Mouse (Mus musculus): Measurements from ENCODE around the gene 2410137M14Rik.
A peak's percentile ranks its signal among the peaks of the same experiment; 100 is the strongest.
"Not testable (repeated sequence)": the region's sequence is repeated elsewhere in the genome, so short reads cannot be mapped to it uniquely, and the experiment has no call there.

The 2410137M14Rik gene

GRCm38 (mm10) chr17:36993770-36994325 lies 12.8 kb upstream of the 2410137M14Rik start:
- no peak for DNase-seq

DNA sequence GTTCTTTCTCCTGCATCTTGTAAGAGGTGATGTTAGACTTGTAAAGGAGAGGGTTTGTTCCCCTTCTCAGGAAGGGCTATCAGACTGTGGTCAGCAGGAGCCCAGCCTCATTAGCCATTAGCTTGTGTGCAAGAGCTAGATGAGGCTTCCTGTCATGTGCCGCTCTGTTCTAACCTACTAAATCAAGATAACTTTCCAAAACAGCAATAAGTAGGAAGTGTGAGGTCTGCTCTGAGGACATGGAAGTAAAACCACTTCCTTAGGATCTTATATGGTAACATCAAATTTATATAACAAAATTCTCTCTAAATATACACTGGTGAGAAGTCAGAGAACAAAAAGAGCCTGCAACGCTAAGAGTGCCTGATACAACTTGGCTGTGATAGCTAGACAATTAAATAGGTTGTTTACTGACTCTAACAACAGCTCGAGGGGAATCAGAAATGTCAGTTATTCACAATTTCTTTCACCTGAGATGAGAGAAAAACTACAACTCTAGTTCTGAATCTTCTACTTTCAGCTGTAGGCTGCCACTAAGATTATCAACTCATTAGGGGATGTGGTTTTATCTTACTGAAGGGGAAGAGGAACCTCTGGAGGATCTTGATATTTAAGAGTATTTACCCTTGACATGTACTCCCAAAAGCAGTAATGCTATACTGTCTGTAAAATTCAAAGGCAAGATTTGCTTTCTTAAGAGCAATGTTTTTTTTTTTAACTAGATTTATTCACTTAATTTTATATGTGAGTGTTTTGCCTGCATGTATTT lies 11.5 kb upstream of the 2410137M14Rik start:
- DNase-seq = no peak

DNA sequence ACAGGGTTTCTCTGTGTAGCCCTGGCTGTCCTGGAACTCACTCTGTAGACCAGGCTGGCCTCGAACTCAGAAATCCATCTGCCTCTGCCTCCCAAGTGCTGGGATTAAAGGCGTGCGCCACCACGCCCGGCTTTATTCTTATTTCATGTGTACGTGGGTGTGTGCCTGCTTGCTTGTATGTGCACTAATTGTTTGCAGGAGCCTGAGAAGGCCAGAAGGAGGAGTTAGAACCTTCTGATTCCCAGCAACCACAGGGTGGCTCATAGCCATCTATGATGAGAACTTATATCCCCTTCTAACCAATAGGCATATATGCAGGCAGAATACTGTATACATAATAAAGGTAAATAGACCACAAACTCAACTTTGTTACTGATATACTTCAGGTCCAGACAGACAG lies 9.6 kb upstream of the 2410137M14Rik start:
- DNase-seq = not testable (repeated sequence)

DNA sequence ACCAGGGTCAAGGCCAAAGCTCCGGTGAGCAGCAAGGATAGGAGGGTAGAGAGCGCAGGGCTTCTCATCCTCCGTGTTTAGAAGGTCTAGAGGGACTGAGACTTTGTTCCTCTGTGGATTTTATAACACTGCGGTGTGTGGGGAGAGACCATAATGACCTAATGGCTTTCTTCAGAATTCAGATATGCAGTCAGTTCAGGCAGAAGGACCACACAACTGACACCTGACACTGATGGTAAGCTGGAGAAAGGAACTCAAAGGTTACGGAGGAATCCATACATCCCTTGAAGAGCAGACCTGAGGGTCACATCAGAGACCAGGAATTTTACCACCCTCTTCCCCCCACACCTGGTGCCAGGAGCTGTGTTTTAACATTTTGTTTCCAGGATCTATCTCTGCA lies 8.4 kb upstream of the 2410137M14Rik start, which contains the start of gene H2-M5:
TSS of gene H2-M5 (minus strand) at position 101 of the 400 bp plus-strand sequence.
- DNase-seq = no peak

DNA sequence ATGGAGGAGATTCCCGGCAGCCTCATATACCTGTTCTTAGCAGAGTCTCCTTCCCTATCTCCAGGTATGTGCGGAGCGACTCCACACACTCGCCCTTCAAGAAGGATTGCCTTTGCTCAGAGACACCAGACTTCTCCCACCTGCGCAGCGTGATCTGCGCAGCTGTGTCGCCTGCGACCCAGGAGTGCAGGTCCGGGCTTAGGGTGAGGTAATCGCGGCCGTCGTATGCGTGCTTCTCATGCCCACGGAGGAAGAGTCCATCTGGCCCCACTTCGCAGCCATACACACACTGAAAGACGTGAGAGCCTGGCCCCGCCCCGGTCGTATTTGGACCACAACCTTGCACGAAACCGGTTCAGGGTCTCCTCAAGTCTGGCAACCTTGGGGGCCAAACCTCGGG lies 7.4 kb upstream of the 2410137M14Rik start:
- no peak for DNase-seq

DNA sequence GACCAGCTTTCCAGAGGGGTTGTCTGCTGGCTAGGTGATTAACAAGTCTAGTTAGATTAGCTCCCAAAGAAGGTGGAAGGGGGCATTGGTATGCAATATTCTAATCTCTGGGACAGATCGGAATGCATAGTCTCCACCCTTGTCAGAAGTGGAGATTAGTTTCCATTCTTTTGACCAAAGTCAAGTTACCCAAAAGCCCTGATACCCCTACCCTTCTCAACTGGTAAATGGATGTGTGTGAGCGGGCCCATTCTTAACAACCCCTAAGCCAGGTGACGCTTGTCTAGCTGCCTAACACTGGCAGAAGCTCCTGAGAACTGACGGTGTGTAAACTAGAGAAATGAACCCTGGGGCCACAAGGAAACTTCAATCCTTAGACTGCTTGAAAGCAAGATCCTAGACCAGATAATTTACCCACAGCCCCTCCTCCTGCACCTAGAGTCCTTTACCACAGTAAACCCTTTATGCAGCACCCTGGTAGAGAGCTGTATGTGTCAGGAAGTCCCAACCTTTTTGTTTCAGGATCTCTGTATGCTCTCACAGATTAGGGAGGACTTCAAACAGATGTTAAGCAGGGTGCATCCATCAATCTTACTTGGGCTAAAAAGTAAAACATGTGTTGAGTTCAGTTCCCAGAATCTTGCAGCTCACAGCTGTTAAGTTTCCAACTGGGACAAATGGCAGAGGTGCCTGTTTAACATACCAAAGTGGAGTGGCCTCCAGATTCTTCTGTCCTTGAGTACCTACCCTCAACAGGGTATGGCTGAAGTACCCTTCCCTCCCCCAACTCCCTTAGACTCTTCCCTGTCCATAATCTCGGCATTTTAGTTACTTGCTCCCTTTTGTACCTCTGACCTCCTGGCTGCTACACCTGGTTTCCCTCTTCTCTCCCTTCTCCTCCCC lies 1.5 kb upstream of the 2410137M14Rik start:
- no peak for DNase-seq

DNA sequence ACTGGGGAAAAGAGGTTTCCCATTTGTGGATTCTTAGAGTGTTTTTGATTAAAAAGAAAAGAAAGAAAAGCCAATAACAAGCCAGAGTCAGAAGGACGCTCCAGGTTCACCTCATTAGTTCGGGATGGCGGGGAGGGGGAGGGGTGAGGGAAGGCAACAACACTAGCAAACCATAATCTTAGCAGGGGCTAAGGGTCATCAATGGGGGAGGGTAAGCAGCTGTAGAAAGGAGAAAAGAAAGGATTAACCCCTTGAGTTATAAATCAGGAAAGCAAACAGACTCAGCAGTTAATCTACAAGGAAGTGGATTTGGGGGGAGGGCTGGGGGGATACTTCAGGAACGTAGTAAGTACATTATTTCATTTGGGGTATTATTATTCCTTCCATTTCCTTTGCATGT lies 808 bp upstream of the 2410137M14Rik start:
- DNase-seq = no peak

DNA sequence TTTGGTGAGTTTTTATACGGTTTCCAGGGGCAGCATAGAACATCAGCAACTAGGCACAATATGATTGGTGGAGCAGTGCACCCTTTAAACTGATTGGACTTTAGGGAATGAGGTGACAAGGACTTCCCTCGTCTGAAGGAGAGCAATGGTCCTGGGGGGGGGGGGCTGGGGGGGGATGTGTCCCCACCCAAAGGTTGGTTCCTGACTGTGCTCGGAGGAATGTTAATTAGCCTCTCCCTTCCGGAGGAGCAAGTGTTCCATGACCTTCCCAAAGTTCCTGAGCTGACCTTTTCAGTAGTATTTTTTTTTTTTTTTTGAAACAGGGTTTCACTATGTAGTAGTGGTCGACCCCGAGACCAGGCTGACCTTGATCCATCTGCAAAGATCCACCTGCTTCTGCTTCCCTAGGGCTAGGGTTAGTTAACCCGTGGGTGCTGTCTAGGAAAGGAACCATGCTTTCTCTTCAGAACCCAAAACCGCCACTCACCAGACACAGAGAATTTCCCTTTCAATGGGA lies 7.7 kb downstream of the 2410137M14Rik start:
- no peak for DNase-seq

- DNase-seq = peak; percentile 29 to 39
Observed at GRCm38 (mm10) chr17:36972791-36973190, 8.2 kb downstream of the 2410137M14Rik start.

GRCm38 (mm10) chr17:36971172-36971850 lies 9.7 kb downstream of the 2410137M14Rik start:
- no peak for DNase-seq

DNA sequence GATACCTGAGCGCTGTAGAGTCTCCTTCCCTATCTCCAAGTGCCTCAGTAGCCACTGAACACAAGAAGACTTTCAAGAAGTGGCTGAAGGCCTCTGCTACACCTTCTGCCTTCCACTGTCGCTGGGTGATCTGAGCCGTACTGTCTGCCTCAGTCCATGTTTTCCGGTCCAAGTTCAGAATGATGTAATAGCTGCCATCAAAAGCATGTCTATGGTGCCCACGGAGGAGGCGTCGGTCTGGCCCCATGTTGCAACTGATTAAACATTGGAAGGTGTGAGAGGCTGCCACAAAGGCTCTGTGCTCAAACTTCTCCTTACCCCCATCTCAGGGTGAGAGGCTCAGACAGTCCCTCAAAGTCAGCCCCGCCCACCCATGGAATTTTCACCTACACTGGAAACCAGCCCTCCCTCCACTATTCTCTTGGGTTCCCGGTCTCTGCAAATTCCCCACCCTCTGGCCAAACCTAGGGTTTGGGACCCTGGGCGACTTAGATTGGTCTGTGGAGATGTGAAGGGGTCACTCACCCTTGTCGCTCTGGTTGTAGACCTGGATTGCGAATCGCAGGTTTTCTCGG lies 10.6 kb downstream of the 2410137M14Rik start:
- no peak for DNase-seq

GRCm38 (mm10) chr17:36966875-36967274 lies 14.2 kb downstream of the 2410137M14Rik start:
- DNase-seq = no peak

DNA sequence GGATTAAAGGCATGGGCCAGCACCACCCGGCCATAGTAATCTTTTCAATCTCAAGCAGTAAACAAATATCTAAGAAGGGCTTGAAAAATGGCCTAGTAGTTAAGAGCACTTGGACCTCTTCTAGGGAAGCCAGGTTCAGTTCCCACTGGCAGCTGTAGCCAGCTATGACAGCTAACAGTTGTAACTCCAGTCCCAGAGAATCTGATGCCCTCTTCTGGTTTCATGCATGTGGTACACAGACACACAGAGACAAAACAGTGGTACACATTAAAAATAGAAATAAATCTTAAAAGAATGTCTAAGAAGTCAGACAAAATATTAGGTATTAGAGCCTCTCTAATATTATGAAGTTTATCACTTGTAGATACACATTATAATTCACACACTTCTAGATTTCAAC lies 19.9 kb downstream of the 2410137M14Rik start:
- no peak for DNase-seq

DNA sequence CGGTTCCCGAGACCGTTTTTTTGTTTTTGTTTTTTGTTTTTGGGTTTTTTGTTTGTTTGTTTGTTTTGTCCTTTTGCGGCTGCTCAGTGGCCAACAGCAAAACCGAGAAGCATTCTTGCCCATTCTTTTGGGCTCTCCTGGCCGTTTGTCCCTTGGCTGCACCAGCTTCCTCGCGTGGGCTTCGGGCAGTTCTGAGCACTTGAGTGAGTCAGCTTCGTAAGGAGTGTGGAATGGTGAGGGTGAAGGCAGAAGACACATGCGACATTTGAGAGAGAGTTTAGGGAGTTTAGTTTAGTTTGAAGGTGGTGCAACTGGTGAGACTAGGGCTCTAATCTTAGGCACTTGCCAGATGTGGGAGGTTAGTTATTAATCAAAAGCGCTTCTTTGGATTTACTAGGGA lies 22.2 kb downstream of the 2410137M14Rik start:
- DNase-seq = peak in 1 of 2 experiments; percentile 9

GRCm38 (mm10) chr17:36957999-36958743 lies 22.9 kb downstream of the 2410137M14Rik start, which contains the start of the genes Znrd1 and Znrd1as:
Gene Znrd1 (minus strand): TSS chr17:36958559.
Gene Znrd1as (plus strand): TSS chr17:36958592.
- DNase-seq = peak; percentile 85 to 88

DNA sequence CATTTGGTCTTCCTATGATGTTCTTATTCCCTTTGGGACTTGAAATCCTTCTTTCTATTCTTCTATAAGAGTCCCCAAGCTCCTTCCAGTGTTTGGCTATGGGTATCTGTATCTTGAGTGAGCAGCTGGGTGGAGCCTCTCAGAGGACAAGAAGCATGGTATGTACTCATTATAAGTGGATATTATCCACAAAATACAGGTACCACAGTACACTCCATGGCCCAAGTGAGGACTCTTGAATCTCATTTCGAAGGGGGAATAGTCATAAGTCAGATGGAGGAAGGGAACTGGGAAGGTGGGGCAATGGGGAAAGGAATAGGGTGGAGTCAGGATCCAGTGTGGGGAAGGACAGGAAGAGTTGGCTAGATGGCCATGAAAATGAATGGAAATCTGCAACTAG lies 28.0 kb downstream of the 2410137M14Rik start:
- DNase-seq = no peak

DNA sequence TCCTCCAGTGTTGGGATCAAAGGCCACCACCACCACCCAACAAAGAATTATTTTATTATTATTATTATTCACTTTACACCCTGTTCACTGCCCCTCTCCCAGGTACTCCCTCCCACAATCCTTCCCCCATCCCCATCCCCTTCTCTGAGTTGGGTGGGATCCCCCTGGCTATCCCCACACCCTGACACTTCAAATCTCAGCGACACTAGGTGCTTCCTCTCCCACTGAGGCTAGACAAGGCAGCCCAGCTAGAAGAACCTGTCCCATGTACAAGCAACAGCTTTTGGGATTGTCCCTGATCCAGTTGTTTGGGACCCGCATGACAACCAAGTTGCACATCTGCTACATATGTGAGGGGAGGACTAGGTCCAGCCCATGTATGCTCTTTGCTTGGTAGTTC lies 28.4 kb downstream of the 2410137M14Rik start:
- peak in 1 of 2 experiments; percentile 7 for DNase-seq

DNA sequence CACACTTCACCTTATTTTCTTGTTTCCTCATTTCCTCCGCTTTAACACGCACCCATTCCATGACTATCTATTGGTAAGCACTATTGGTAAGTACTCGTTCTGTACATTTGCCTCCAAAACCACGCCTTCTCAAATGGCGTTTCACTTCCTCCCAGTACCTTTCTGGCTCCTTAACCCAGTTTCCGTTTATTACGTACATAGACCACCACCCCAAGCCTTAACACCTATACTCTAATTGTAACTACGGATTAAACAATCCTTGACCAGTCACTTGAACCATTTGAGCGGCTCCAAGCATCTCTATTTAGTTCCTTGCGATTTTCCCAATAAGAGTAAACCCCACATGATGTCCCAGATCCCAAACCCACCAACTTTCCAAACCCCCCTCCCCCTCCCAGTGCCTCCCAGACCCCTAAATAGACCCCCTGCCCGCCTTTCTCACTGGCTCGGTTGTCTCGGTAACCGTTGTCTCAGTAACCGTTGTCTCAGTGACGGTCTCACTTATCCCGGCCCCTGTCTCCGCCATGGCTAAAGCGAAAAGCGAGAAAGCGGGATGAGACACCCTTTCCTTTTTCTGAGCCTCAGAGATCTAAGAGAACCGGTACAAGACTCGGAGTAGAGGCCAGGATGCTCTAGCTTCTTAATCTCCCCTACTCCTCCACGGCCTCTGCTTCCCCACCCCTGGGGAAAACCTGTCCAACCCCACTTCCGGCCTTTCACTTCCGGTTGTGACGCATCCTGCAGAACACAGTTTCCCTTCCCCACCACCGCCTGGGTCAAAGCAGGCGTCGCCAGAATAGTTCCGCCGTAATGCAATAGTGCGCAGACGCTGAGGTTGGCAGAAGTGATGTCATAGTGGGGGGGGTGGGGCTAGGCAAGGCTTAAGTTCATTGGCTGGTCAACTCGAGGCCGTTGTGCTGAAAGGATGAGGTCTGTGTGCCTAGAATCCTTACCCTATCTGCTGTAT lies 29.8 kb downstream of the 2410137M14Rik start, which contains the start of gene Ppp1r11:
TSS of gene Ppp1r11 (minus strand) at position 761 of the 967 bp plus-strand sequence.
- peak; percentile 92 to 95 for DNase-seq

DNA sequence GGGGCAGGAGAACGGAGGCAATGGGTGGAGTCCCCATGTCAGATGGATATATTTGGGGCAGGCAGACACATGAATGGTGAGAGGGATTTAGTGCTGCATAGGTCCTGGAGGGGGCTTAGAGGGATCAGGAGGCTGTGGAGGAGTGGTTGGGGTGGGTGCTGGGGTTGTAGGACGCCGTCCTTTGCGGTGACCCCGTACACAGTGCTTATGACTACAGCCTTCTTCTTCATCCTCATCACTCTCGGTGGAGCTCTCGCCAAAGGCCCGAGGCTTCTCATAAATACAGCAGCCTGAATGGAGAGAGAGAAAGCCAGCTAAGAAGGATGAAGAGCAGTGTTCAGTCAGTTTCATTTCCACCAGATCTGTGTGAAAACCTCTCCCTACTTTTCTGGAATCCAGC lies 31.8 kb downstream of the 2410137M14Rik start:
- no peak for DNase-seq

DNA sequence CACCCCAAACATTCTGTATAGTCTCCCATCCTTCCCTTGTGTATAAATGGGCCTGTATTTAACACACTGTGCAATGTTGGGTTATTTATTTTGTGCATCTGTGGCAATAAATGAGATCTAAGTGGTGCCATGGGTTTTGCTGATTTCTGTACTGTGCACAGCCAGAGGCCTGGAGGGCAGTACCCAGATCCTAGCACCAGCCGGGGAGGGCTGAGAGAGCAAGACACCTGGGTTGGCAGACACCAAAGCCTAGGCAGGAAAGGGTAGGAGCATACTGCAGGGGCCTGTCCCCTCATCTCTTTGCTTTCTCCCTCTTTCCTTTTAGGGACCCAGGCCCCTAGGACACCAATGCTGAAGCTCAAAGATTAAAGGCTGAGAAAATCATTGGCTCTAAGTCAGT lies 32.8 kb downstream of the 2410137M14Rik start:
- no peak for DNase-seq

Data from thymus, postnatal 36 days (tissue).